Mouse (Mus musculus) midbrain, embryonic 11.5 days (tissue): Measurements from ENCODE around the gene Gen1. TPM values are rescaled to one million over a fixed set of nuclear protein-coding genes. Genes with fewer than 3 reads are reported as not detected.

Experiments used
- ATAC-seq: fragments of 200-750 bp; cut with Nextera tagmentation; 2 replicates; pipeline ENCODE4 v1.8.0; 2017; ENCODE audit warnings: moderate TSS enrichment, moderate library complexity; ENCODE audit not compliant: low FRiP score
- DNase-seq: peaks from one replicate; pipeline ENCODE4 v3.0.0; 2015; ENCODE audit warnings: low spot score; ENCODE audit errors: missing footprints
- H3K27ac ChIP-seq: fragments of 300-500 bp; sonication (generic); 2 replicates; pipeline ENCODE4 v1.5.1; 2014; ENCODE audit warnings: low read depth, low read length
- H3K27me3 ChIP-seq: fragments of 300-500 bp; sonication (generic); 2 replicates; pipeline ENCODE4 v1.6.1; 2014; ENCODE audit warnings: mild to moderate bottlenecking, low read length, moderate library complexity, mixed read lengths; ENCODE audit not compliant: control insufficient read depth, insufficient read depth
- H3K36me3 ChIP-seq: fragments of 300-500 bp; sonication (generic); 2 replicates; pipeline ENCODE4 v1.6.1; 2014; ENCODE audit warnings: mild to moderate bottlenecking, low read length, moderate library complexity, mixed read lengths; ENCODE audit not compliant: control insufficient read depth, insufficient read depth
- H3K4me1 ChIP-seq: fragments of 300-500 bp; sonication (generic); 2 replicates; pipeline ENCODE4 v1.6.1; 2014; ENCODE audit warnings: low read length; ENCODE audit not compliant: control insufficient read depth, insufficient read depth
- H3K4me2 ChIP-seq: fragments of 300-500 bp; sonication (generic); 2 replicates; pipeline ENCODE4 v1.6.1; 2014; ENCODE audit warnings: mild to moderate bottlenecking, moderate library complexity
- H3K4me3 ChIP-seq: fragments of 300-500 bp; sonication (generic); 2 replicates; pipeline ENCODE4 v1.5.1; 2014; ENCODE audit warnings: low read depth, low read length
- H3K9ac ChIP-seq: fragments of 300-500 bp; sonication (generic); 2 replicates; pipeline ENCODE4 v1.6.1; 2014; ENCODE audit warnings: low read length
- H3K9me3 ChIP-seq: fragments of 300-500 bp; sonication (generic); 2 replicates; pipeline ENCODE4 v1.6.1; 2016; ENCODE audit warnings: low read length; ENCODE audit not compliant: control insufficient read depth
- WGBS: fragments of 180-500 bp; shearing (Covaris S2); extraction: QIAGEN DNeasy Blood & Tissue Kit; methylation state at CpG from one replicate; pipeline ENCODE4 v1.1.7; 2014; 5-methylcytosine and 5-hydroxymethylcytosine counted together
- microRNA-seq: library from miRNA; unstranded; fragments of <30 nt; microRNA quantifications from one replicate; pipeline ENCODE4, GENCODE M21; 2017
- polyA plus RNA-seq: library from polyadenylated mRNA; unstranded; fragments of >200 nt; fragmentation: Nextera tagmentation; extraction: Ambion mirVana; gene quantifications from 2 replicates; pipeline ENCODE4 v1.2.1, GENCODE M21; 2014

The Gen1 gene
- polyA plus RNA-seq, 1 experiment from 2014 or later, result 20.1 TPM

DNA sequence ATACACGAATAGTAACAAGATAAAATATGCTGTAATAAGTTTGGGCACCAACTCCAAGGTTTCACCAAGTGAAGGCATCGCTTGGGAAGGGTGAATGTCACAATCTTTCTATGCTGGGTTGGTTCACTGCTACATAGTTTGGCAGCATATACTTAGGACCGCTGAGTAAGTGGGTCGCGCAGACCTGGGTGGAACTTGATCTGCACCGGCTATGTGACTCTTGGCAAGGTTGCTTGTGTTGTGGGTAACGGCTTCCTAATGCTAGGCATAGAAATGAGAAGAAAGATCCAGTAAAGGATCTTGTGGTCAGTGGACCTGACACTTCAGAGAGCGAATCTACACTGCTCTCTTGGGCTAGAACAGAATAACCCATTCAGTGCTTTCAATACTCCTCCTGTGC is 63.1 kb downstream of the Gen1 start:
- Histone ChIP-seq H3K9me3 (no peaks in the 10 kb centered on the region), H3K36me3 (no peaks in the 10 kb centered on the region), H3K27me3 (no peaks in the 10 kb centered on the region), H3K4me1 (peaks cover 4% of the 10 kb centered on the region; the same call in 1 of the 2 replicates), H3K9ac (no peak overlapping the region), H3K4me2 (no peak overlapping the region), H3K4me3 (no peak overlapping the region), H3K27ac (no peak overlapping the region)
- no peak for DNase-seq
- ATAC-seq, result no peak
- 93% methylated on average over 8 of the region's 8 CpGs for WGBS

- Histone ChIP-seq H3K9ac (no peak overlapping the region), H3K27ac (no peak overlapping the region), H3K4me3 (no peak overlapping the region), H3K36me3 (no peaks in the 10 kb centered on the region), H3K9me3 (no peaks in the 10 kb centered on the region), H3K4me1 (peaks cover 4% of the 10 kb centered on the region; the same call in 1 of the 2 replicates), H3K27me3 (no peaks in the 10 kb centered on the region), H3K4me2 (no peak overlapping the region)
- ATAC-seq (no peak), DNase-seq (no peak)
- 95% methylated on average over 12 of the region's 12 CpGs for WGBS
Observed at GRCm38 (mm10) chr12:11200711-11201110, 64.9 kb downstream of the Gen1 start.

DNA sequence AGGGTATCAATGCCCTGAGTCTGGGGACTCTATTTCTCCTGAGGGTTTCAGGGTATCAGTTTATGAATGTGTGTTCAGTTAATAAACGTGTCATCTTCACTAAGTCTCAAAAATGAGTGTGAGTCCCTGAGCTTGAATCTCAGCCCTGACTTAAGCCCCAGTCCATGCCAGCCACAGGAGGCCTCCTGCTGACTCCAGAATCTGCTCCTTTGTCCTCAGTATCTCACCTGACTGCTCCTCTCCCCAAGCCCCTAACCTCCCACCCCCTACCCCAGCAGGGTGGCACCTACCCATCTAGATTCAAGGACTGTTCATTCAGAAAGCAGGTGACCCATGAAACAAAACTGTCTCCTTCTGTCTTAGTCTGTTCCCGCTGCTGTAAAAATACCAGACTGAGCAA is 67.0 kb downstream of the Gen1 start:
- ATAC-seq (no peak), DNase-seq (no peak)
- Histone ChIP-seq H3K9me3 (no peaks in the 10 kb centered on the region), H3K4me1 (peaks cover 4% of the 10 kb centered on the region; the same call in 1 of the 2 replicates), H3K36me3 (no peaks in the 10 kb centered on the region), H3K27me3 (no peaks in the 10 kb centered on the region), H3K27ac (no peak overlapping the region), H3K4me3 (no peak overlapping the region), H3K4me2 (no peak overlapping the region), H3K9ac (no peak overlapping the region)
- WGBS, result 26% methylated on average over 2 of the region's 2 CpGs

DNA sequence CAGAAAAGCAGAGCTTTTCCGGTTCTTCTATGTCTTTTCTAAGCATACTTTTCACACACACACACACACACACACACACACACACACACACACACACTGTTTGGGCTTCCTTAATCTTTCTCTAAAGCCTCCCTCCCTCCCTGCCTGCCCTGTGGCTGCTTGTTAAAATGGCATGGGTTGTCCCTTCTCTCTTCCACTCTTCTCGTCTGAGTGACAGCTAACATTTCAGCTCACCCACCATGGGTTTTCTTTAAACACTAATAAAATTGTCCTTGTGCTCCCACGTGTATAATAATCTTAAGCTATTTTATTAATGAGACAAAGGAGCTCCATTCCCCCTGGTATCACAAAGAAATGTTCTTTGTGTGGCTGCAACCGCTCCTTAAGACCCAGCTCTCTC is 67.6 kb downstream of the Gen1 start:
- no peak overlapping the region for H3K4me2 ChIP-seq
- DNase-seq (no peak), ATAC-seq (0 out of 2 replicates have a peak, but pooled peaks have one; percentile 45)
- 21% methylated on average over 4 of the region's 4 CpGs for WGBS
- H3K4me1 ChIP-seq, result peaks cover 4% of the 10 kb centered on the region; the same call in 1 of the 2 replicates
- no peaks in the 10 kb centered on the region for H3K36me3 ChIP-seq
- H3K9ac ChIP-seq, result no peak overlapping the region
- H3K27ac ChIP-seq, result no peak overlapping the region
- H3K9me3 ChIP-seq, result no peaks in the 10 kb centered on the region
- H3K4me3 ChIP-seq, result no peak overlapping the region
- no peaks in the 10 kb centered on the region for H3K27me3 ChIP-seq

DNA sequence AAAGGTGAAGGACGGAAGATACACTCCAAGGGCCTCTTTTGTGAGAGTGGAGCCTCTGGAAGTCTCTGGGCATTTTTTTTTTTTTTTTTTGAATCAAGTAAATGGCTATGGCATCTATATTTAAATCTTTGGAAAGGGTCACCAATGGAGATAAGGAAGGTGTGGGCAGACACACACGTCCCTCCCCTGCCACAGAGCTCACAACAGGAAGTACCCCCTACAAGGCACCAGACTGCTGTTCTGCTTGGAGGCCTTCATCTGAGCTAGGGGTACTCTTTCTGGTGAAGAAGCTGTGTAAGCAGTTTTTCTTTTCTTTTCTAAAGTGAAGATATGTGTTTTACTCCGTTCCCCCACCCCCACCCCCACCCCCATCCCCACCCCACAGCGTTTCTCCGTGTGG is 68.8 kb downstream of the Gen1 start:
- Histone ChIP-seq H3K4me1 (peaks cover 4% of the 10 kb centered on the region; the same call in 1 of the 2 replicates), H3K27me3 (no peaks in the 10 kb centered on the region), H3K4me3 (no peak overlapping the region), H3K27ac (no peak overlapping the region), H3K9ac (no peak overlapping the region), H3K4me2 (no peak overlapping the region), H3K9me3 (no peaks in the 10 kb centered on the region), H3K36me3 (no peaks in the 10 kb centered on the region)
- DNase-seq, result no peak
- WGBS, result 52% methylated on average over 5 of the region's 5 CpGs
- 0 out of 2 replicates have a peak, but pooled peaks have one; percentile 8 for ATAC-seq

DNA sequence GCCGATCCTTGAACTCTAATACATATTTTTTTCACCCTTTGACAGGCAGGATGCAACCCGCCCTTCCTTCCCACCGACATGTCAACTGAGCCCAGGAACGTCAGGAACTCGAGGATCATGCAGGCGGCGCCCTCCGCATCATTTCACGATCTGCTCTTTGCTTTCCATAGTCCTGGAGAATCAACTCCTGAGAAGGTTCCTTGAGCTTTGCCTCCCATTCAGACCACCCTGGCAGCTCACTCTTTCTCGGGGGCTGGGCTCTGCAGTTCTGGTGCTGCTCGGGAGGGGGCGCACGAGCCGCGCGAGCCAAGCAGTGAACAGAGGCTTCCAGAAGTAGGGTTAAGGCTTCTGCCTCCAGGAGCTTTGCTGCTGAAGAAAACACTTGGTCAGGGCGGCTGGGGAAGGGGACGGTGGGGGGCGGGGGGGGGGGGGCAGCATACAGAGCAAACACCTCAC is 69.4 kb downstream of the Gen1 start:
- DNase-seq (peak; percentile 99), ATAC-seq (peak; percentile 88)
- Histone ChIP-seq H3K9ac (no peak overlapping the region), H3K9me3 (no peaks in the 10 kb centered on the region), H3K27me3 (no peaks in the 10 kb centered on the region), H3K4me3 (no peak overlapping the region), H3K36me3 (no peaks in the 10 kb centered on the region), H3K4me2 (no peak overlapping the region), H3K4me1 (peaks cover 4% of the 10 kb centered on the region; the same call in 1 of the 2 replicates), H3K27ac (no peak overlapping the region)
- WGBS, result 8% methylated on average over 17 of the region's 19 CpGs

DNA sequence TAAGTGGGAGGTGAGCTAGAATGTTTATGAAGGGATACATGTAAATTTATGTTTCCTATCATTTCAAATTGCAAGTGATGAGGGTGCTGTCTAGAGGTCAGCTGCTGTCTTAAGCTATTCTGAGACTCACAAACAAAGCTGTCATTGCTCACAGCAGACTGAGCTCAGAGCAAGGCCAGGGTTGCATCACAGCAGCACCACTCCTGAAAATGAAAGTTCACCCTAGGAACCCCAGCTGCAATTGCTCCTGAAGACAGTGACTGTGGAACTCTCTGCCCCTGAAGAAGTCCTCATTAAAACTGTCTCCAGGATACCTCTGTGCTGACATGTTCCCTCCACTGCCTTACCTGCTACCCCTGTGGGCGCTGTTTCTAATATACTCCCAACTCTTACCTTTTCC is 70.6 kb downstream of the Gen1 start:
- H3K27ac ChIP-seq, result no peak overlapping the region
- no peak for ATAC-seq
- H3K27me3 ChIP-seq, result no peaks in the 10 kb centered on the region
- H3K36me3 ChIP-seq, result no peaks in the 10 kb centered on the region
- WGBS, result 79% methylated on average over 1 of the region's 1 CpGs
- H3K4me3 ChIP-seq, result no peak overlapping the region
- no peak overlapping the region for H3K4me2 ChIP-seq
- DNase-seq, result no peak
- no peak overlapping the region for H3K9ac ChIP-seq
- H3K9me3 ChIP-seq, result no peaks in the 10 kb centered on the region
- H3K4me1 ChIP-seq, result peaks cover 4% of the 10 kb centered on the region; the same call in 1 of the 2 replicates

Small RNA genes within 50 kb of the gene (microRNA-seq; reads per million reads assigned to microRNA genes)
- gene Mir7675, result not detected

Other genes with a start within 250 kb of the Gen1 start
- 0.26 and 0.34 TPM in 2 replicates for gene Kcns3, start 114.7 kb downstream of the Gen1 start, polyA plus RNA-seq
- not detected in 2 replicates for gene Msgn1, start 56.8 kb downstream of the Gen1 start, polyA plus RNA-seq
- 134 and 143 TPM in 2 replicates for gene Smc6, start 85 bp upstream of the Gen1 start, polyA plus RNA-seq
- gene Vsnl1, start 170.8 kb upstream of the Gen1 start, polyA plus RNA-seq, result 1.3 and 2.5 TPM in 2 replicates
- 0.22 and 0.42 TPM in 2 replicates for gene Rad51ap2, start 190.3 kb upstream of the Gen1 start, polyA plus RNA-seq